Mouse (Mus musculus) forebrain, embryonic 10.5 days (tissue): ENCODE measurements at regions not wholly inside any gene's neighbourhood (a gene's known extent, or its start where the extent isn't known, plus 50 kb on each side); places are given as distances from the start of the nearest gene placed in this dataset.

ENCODE experiments used
- DNase-seq: peaks from one replicate; pipeline ENCODE4 v3.0.0-alpha.2; 2017; ENCODE audit warnings: low spot score; ENCODE audit errors: extremely low spot score
- H3K27ac ChIP-seq: fragments of 300-500 bp; sonication (generic); 2 replicates; pipeline ENCODE4 v1.5.1; 2016; ENCODE audit warnings: mild to moderate bottlenecking
- H3K27me3 ChIP-seq: fragments of 300-500 bp; sonication (generic); 2 replicates; pipeline ENCODE4 v1.6.1; 2016; ENCODE audit warnings: mild to moderate bottlenecking; ENCODE audit not compliant: poor library complexity, severe bottlenecking
- H3K36me3 ChIP-seq: fragments of 300-500 bp; sonication (generic); replicated peaks from 2 replicates; pipeline ENCODE4 v1.6.1; 2016; ENCODE audit warnings: mild to moderate bottlenecking, moderate library complexity
- H3K4me1 ChIP-seq: fragments of 300-500 bp; sonication (generic); 2 replicates; pipeline ENCODE4 v1.6.1; 2016
- H3K4me3 ChIP-seq: fragments of 300-500 bp; sonication (generic); 2 replicates; pipeline ENCODE4 v1.5.1; 2016; ENCODE audit warnings: mild to moderate bottlenecking, moderate library complexity
- H3K9me3 ChIP-seq: fragments of 300-500 bp; sonication (generic); 2 replicates; pipeline ENCODE4 v1.6.1; 2016; ENCODE audit warnings: mild to moderate bottlenecking, moderate library complexity
- WGBS: fragments of 180-500 bp; shearing (Covaris S2); methylation state at CpG from one replicate; pipeline ENCODE4 v1.1.7; 2016; 5-methylcytosine and 5-hydroxymethylcytosine counted together

DNA sequence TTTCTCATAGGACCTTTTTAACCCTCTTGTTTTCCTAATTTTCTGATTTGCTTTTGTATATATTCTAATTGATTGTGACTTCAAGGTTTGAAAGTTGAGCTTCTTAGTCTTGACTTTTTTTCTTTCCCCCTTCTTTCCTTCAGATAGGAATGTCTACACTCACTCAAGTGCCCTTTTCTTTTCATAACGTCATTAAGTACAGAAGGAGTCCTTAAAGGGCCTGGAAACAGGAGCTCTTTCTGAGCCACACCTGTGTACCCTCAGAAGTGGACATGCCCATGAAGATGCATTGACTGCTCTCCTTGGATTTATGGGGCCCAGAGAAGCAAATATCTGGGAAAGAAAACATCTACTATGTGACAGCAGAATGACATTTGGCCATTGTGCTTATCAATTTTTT lies 2141.0 kb downstream of the 9330182O14Rik start:
- H3K4me1 ChIP-seq = no peaks in the 10 kb centered on the region
- H3K9me3 ChIP-seq = no peaks in the 10 kb centered on the region
- WGBS = 75% methylated on average over 1 of the region's 1 CpGs
- H3K27ac ChIP-seq = no peak overlapping the region
- H3K27me3 ChIP-seq = no peaks in the 10 kb centered on the region
- DNase-seq = no peak
- no peaks in the 10 kb centered on the region for H3K36me3 ChIP-seq
- H3K4me3 ChIP-seq = no peak overlapping the region

DNA sequence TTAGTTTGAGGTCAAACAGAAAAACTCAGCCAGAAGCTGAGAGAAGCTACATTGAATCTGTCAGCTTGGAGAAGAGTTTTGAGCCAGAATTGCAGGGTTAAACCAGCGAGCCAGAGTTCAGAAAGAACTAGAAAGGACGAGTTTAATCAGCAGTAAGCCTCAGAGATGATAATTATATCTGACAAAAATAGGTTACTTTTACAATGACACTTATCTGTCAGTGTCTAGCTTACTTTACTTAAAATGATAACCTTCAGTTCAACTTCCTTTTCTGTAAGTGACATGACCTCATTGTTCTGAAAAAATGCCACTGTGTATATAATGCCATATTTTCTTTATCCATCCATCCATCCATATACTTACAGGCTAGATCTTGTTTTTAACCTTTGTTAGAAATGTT lies 2143.1 kb downstream of the 9330182O14Rik start:
- DNase-seq = no peak
- Histone ChIP-seq H3K27ac (no peak overlapping the region), H3K4me3 (no peak overlapping the region), H3K4me1 (no peaks in the 10 kb centered on the region), H3K36me3 (no peaks in the 10 kb centered on the region), H3K27me3 (no peaks in the 10 kb centered on the region), H3K9me3 (no peaks in the 10 kb centered on the region)
- WGBS = 91% methylated on average over 2 of the region's 2 CpGs

DNA sequence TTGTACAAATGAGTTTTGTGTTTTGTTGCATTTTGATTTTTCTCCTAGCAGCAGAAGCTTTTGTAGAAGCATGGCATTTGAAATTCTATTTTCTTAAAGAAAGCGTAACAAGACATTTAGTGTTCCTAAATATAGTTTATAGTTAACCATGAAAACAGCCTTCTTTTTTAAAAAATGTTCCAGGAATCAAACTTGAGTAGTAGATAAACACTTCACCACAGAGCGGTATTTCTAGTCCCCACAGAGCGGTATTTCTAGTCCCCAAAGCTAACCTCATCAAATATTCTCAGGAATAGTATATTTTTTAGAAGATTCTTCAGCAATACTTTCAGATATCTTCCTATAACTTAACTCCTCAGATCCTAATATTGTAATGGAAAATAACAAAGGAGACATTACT lies 2146.6 kb downstream of the 9330182O14Rik start:
- no peak overlapping the region for H3K27ac ChIP-seq
- DNase-seq = no peak
- H3K9me3 ChIP-seq = no peaks in the 10 kb centered on the region
- H3K4me1 ChIP-seq = no peaks in the 10 kb centered on the region
- no peak overlapping the region for H3K4me3 ChIP-seq
- 96% methylated on average over 3 of the region's 3 CpGs for WGBS
- H3K36me3 ChIP-seq = no peaks in the 10 kb centered on the region
- H3K27me3 ChIP-seq = no peaks in the 10 kb centered on the region

DNA sequence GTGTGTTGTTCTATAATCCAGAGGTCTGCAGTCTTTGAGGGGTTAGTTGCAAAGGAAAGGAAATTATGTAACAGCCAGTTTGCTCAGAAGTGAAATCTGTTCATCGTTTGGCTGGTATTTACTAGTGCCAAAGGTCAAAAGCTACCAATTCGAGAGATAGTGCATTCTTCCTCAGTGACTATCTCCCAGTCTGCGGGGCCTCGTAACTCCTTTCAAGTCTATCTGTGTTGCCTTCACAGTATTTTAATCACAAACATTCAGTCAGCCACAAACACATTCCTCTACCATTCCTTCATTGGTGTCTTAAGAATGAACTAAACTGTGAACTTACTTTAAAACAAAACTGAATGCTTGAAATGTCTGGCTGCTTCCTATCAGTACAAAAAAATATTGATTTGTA lies 2162.2 kb downstream of the 9330182O14Rik start:
- Histone ChIP-seq H3K27me3 (no peaks in the 10 kb centered on the region), H3K27ac (no peak overlapping the region), H3K4me1 (no peaks in the 10 kb centered on the region), H3K4me3 (no peak overlapping the region), H3K9me3 (no peaks in the 10 kb centered on the region), H3K36me3 (no peaks in the 10 kb centered on the region)
- no peak for DNase-seq
- 63% methylated on average over 4 of the region's 4 CpGs for WGBS

DNA sequence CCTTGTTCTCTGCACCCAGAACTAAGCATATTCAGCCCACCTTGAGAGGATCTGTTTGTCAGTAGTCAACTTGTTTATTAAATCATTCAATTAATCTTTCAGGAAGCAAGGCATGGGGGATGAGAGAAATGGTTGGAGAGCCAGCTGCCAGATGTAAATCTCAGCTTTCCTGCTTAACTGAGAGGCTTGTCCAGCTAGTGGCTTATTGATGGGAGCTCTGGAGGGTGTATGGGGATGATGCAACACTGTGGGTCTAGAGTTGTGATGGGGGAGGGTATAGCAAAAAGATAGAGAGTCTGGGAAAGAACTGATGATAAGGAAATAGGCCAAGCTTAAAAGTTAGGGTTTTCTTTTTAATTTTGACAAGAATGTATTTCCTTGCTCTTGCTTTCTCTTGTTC lies 2163.3 kb downstream of the 9330182O14Rik start:
- no peak overlapping the region for H3K27ac ChIP-seq
- H3K36me3 ChIP-seq = no peaks in the 10 kb centered on the region
- no peaks in the 10 kb centered on the region for H3K27me3 ChIP-seq
- no peak for DNase-seq
- H3K4me1 ChIP-seq = no peaks in the 10 kb centered on the region
- H3K4me3 ChIP-seq = no peak overlapping the region
- H3K9me3 ChIP-seq = no peaks in the 10 kb centered on the region

DNA sequence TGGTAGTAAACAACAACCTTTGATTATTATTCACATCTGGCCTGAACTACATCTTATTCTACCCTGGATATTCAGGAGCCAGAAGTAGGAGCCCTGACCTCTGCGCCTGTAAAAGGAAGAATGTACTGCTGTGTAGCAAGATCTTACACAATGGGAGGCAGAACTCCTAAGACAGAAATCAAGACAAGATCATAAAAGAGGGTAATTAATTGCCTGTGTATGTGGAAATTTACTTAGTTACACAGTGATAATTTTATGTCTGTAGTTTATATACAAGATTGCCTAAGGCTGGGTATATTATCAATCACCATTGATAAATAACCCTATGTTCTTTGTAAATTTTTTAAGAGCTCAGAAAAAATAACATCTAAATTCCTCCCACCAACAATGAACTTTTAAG lies 2167.8 kb downstream of the 9330182O14Rik start:
- no peaks in the 10 kb centered on the region for H3K4me1 ChIP-seq
- no peak for DNase-seq
- H3K4me3 ChIP-seq = no peak overlapping the region
- no peaks in the 10 kb centered on the region for H3K36me3 ChIP-seq
- no peak overlapping the region for H3K27ac ChIP-seq
- no peaks in the 10 kb centered on the region for H3K9me3 ChIP-seq
- H3K27me3 ChIP-seq = no peaks in the 10 kb centered on the region
- 95% methylated on average over 1 of the region's 1 CpGs for WGBS

DNA sequence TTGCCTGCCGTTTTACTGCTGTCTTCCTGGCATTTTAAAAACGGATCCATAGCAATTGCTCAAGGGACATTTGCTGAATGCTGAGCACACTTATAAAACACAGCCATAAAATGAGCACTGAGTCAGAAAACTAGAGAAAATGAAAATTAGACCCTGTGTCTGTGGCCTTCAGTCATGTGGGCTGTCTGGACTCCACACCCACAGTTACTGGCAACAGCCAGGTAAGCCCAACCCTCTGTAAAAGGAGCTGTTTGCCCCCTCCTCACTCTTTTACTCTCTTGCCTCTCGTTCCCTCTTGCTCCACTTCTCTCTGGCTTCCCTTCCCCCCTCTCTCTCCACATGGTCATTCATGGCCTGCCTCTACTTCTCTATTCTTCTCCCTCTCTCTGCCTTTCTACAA lies 2169.9 kb downstream of the 9330182O14Rik start:
- Histone ChIP-seq H3K36me3 (no peaks in the 10 kb centered on the region), H3K9me3 (no peaks in the 10 kb centered on the region), H3K27ac (no peak overlapping the region), H3K27me3 (no peaks in the 10 kb centered on the region), H3K4me1 (no peaks in the 10 kb centered on the region), H3K4me3 (no peak overlapping the region)
- WGBS = 80% methylated on average over 3 of the region's 3 CpGs
- no peak for DNase-seq

DNA sequence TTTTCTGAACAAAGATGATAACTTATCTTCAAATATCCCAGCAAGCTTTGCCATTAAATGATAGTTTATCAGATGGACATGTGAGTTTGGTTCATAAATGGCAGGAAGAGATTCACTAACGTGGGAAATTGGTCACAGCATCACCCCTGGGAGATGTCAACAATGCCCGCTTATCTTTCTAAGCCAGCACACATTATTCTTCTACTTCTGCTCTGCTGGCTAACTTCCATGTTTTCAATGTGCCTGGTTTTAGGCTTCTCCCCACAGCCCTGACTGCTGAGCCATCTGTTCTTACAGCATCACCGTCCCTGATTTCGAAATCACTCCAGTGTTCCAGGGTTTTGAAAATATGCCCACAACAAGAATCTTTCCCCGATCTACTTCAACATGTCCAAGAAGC lies 2175.4 kb downstream of the 9330182O14Rik start:
- no peaks in the 10 kb centered on the region for H3K27me3 ChIP-seq
- no peaks in the 10 kb centered on the region for H3K4me1 ChIP-seq
- H3K27ac ChIP-seq = no peak overlapping the region
- 80% methylated on average over 5 of the region's 5 CpGs for WGBS
- no peaks in the 10 kb centered on the region for H3K9me3 ChIP-seq
- no peak overlapping the region for H3K4me3 ChIP-seq
- DNase-seq = no peak
- H3K36me3 ChIP-seq = no peaks in the 10 kb centered on the region

DNA sequence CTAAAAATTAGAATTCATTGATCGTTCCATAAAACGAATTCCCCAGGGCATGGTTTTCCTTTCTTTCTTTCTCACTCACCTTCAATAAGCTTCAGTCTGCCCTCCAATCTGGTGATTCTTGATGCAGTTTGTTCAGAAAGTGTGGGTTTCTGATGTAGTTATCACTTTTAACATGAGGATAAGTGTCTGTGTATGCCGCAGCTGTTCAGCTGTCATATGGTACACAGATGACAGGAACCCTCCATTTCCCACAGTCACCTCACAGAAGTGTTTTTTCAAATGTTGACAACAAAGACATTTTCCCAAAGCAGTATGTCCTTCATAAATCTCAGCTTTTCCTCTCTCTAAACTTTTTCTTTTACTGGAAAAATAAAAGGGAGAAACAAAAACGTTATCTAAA lies 2177.0 kb downstream of the 9330182O14Rik start:
- no peak overlapping the region for H3K4me3 ChIP-seq
- H3K27me3 ChIP-seq = no peaks in the 10 kb centered on the region
- H3K4me1 ChIP-seq = no peaks in the 10 kb centered on the region
- DNase-seq = no peak
- H3K36me3 ChIP-seq = no peaks in the 10 kb centered on the region
- H3K9me3 ChIP-seq = no peaks in the 10 kb centered on the region
- no peak overlapping the region for H3K27ac ChIP-seq
- 86% methylated on average over 4 of the region's 4 CpGs for WGBS

DNA sequence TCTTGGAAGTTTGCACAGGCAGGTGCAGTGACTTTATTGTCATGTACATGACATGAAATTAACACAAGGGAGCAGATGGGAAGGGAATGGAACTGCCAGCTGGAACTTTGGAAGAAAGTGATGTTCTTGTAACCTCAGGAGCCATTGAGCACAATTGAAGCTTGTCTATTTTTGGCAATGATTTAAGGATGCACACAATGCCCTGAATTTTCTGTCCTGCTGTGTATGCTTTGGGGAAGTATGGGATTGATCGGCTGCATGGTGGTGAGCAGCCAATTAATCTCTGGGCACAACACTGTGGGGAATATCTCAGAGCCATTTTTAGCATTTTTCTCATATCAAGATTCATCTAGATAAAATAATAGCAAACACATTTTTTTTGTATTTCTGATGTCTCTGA lies 2186.2 kb downstream of the 9330182O14Rik start:
- H3K4me3 ChIP-seq = no peak overlapping the region
- H3K27ac ChIP-seq = no peak overlapping the region
- H3K4me1 ChIP-seq = peaks cover 3% of the 10 kb centered on the region; the same call in 1 of the 2 replicates
- DNase-seq = no peak
- H3K9me3 ChIP-seq = no peaks in the 10 kb centered on the region
- no peaks in the 10 kb centered on the region for H3K36me3 ChIP-seq
- 94% methylated on average over 1 of the region's 1 CpGs for WGBS
- no peaks in the 10 kb centered on the region for H3K27me3 ChIP-seq

DNA sequence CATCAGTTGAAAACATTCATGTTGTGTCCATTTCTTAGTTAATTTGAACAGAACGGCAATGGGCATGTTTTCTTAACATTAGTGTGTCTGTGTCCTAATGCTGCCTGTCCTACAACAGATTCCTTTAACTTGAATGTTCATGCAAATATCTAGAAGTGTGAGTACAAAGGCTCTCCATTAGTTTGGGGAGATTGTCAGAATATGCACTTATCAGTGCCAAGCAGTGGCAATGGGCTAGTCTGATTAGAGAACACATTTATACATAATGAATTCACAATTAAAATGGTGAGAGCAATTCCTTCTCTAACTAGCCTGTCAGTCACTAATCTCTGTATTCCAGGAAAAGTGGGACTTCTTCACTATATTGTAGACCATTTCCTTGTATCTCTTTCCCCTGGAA lies 2188.8 kb downstream of the 9330182O14Rik start:
- 90% methylated on average over 1 of the region's 1 CpGs for WGBS
- H3K4me3 ChIP-seq = no peak overlapping the region
- H3K27me3 ChIP-seq = no peaks in the 10 kb centered on the region
- peaks cover 5% of the 10 kb centered on the region; the same call in 1 of the 2 replicates for H3K4me1 ChIP-seq
- no peak overlapping the region for H3K27ac ChIP-seq
- H3K9me3 ChIP-seq = no peaks in the 10 kb centered on the region
- no peak for DNase-seq
- no peaks in the 10 kb centered on the region for H3K36me3 ChIP-seq

DNA sequence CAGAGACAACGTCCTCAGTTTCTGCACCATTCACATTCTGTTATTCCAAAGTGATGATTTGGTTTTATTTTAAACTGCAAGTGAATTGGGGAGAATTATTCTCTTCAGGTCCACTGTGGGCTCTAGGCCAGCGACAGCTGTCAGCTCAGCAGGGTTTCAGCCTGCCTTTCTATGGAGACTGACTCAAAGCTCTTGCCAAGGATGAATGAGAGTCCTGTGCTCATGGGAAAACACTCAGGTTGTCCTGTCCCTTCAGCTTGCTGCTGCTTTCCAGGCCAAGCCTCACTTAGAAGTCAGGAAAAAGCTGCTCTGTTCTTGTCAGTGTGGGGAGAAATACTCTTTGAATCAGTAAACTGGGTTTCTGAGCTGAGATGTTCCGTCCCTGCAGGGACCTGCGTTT lies 2191.1 kb downstream of the 9330182O14Rik start:
- Histone ChIP-seq H3K4me3 (no peak overlapping the region), H3K36me3 (no peaks in the 10 kb centered on the region), H3K27me3 (no peaks in the 10 kb centered on the region), H3K27ac (no peak overlapping the region), H3K4me1 (peaks cover 5% of the 10 kb centered on the region; the same call in 1 of the 2 replicates), H3K9me3 (no peaks in the 10 kb centered on the region)
- WGBS = 74% methylated on average over 4 of the region's 4 CpGs
- DNase-seq = no peak

DNA sequence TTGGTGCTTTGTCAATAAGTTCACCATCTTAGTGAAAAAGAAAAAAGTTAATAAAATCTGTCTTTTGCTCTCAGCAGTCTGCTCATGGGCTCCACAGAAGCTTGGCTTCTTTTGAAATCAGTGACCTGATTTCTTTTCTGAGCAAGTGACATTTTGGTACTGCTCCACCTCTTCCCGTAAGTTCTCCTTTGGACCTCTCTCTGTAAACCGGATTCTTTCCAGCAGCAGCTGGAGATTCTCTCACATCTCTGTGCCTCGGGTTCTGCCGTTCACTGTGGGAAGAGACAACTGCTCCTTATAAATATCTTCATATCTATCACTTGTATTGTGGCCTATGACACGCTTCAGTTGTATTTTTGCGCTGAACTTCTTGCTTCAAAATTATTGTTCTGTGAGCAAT lies 2194.4 kb downstream of the 9330182O14Rik start:
- WGBS = 96% methylated on average over 6 of the region's 6 CpGs

DNA sequence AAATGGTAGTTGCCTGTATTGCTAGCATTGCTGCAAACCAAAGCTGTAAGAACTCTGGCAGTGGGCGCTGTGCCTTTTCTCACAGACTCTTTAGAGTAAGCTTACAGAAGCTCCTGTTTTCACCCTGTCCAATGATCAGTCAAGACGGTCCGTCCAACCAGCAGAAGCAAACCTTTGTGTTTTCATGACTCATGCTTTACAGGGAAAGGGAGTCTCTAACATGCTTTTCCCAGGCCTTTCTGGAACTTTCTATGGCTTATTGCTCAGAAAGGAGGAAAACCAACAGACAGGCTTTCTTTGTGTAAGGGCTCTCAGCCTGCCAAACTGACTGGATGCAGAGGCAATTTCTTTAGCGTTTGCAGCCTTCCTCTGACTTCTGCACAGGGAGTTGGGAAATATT lies 2195.6 kb downstream of the 9330182O14Rik start:
- H3K27me3 ChIP-seq = no peaks in the 10 kb centered on the region
- no peak for DNase-seq
- WGBS = 85% methylated on average over 4 of the region's 4 CpGs
- H3K27ac ChIP-seq = no peak overlapping the region
- peaks cover 5% of the 10 kb centered on the region; the same call in 1 of the 2 replicates for H3K4me1 ChIP-seq
- H3K9me3 ChIP-seq = no peaks in the 10 kb centered on the region
- no peak overlapping the region for H3K4me3 ChIP-seq
- H3K36me3 ChIP-seq = no peaks in the 10 kb centered on the region

More for the DNA sequence above, 2194.4 kb downstream of the 9330182O14Rik start:
- peaks cover 5% of the 10 kb centered on the region; the same call in 1 of the 2 replicates for H3K4me1 ChIP-seq
- H3K27me3 ChIP-seq = no peaks in the 10 kb centered on the region
- H3K9me3 ChIP-seq = no peaks in the 10 kb centered on the region
- H3K36me3 ChIP-seq = no peaks in the 10 kb centered on the region
- H3K4me3 ChIP-seq = no peak overlapping the region
- no peak for DNase-seq
- no peak overlapping the region for H3K27ac ChIP-seq
